Mouse (Mus musculus) regulatory T cell (primary cell): ENCODE data around the gene Zfp646.
"Not testable (repeated sequence)": the region's sequence is repeated elsewhere in the genome, so short reads cannot be mapped to it uniquely, and the experiment has no call there.

Source experiments
- in situ Hi-C: fragments of 300-600 bp; cut with MboI, MseI; formaldehyde crosslinking; loops from one replicate; pipeline ENCODE4 v1.15.1; 2025; ENCODE audit warnings: high pct_unique_total_duplicates

Zfp646 gene

GRCm38 (mm10) chr7:127876041-127876466 lies at the start of gene Zfp646:
Gene Zfp646, plus strand, starts transcription at chr7:127876221.
- in situ Hi-C loops: no loop called here

GRCm38 (mm10) chr7:127835550-127835949 lies 40.5 kb upstream of the Zfp646 start:
- in situ Hi-C loops: no loop called here

- in situ Hi-C loops: no loop called here
These were observed 38.5 kb upstream of the Zfp646 start for GRCm38 (mm10) chr7:127837473-127837872.

- in situ Hi-C loops: not testable (repeated sequence)
These were observed 38.1 kb upstream of the Zfp646 start for GRCm38 (mm10) chr7:127837878-127838277.

- in situ Hi-C loops: not testable (repeated sequence)
These were observed 36.0 kb upstream of the Zfp646 start for GRCm38 (mm10) chr7:127840031-127840430.

GRCm38 (mm10) chr7:127840886-127841285 lies 35.1 kb upstream of the Zfp646 start:
- in situ Hi-C loops: no loop called here

GRCm38 (mm10) chr7:127841340-127842000 lies 34.6 kb upstream of the Zfp646 start:
- in situ Hi-C loops: no loop called here

- in situ Hi-C loops: no loop called here
These were observed 33.9 kb upstream of the Zfp646 start for GRCm38 (mm10) chr7:127842001-127842718.

GRCm38 (mm10) chr7:127849973-127850875 lies 25.8 kb upstream of the Zfp646 start:
- in situ Hi-C loops: no loop called here

GRCm38 (mm10) chr7:127850906-127851305 lies 25.1 kb upstream of the Zfp646 start:
- in situ Hi-C loops: no loop called here

GRCm38 (mm10) chr7:127858258-127858657 lies 17.8 kb upstream of the Zfp646 start:
- in situ Hi-C loops: no loop called here

GRCm38 (mm10) chr7:127866434-127866833 lies 9.6 kb upstream of the Zfp646 start:
- in situ Hi-C loops: loop anchor here (5.0 kb wide), 1 partner anchor 59 kb away; no protein-coding TSS in a partner anchor

GRCm38 (mm10) chr7:127867641-127868040 lies 8.4 kb upstream of the Zfp646 start:
- in situ Hi-C loops: loop anchor here (5.0 kb wide), 1 partner anchor 60 kb away; no protein-coding TSS in a partner anchor

GRCm38 (mm10) chr7:127869149-127869810 lies 6.7 kb upstream of the Zfp646 start:
- in situ Hi-C loops: loop anchor here (5.0 kb wide), 1 partner anchor 62 kb away; no protein-coding TSS in a partner anchor

GRCm38 (mm10) chr7:127870136-127870821 lies 5.7 kb upstream of the Zfp646 start:
- in situ Hi-C loops: no loop called here

GRCm38 (mm10) chr7:127874812-127875626 lies 1.0 kb upstream of the Zfp646 start:
- in situ Hi-C loops: no loop called here

- in situ Hi-C loops: no loop called here
These were observed 407 bp upstream of the Zfp646 start for GRCm38 (mm10) chr7:127875627-127876001.

GRCm38 (mm10) chr7:127876467-127877348 lies 687 bp downstream of the Zfp646 start, which contains the start of gene Zfp668:
Gene Zfp668, minus strand, starts transcription at chr7:127876828.
- in situ Hi-C loops: no loop called here

GRCm38 (mm10) chr7:127879301-127879700 lies 3.3 kb downstream of the Zfp646 start:
- in situ Hi-C loops: no loop called here
